Mouse (Mus musculus) ES-E14 (cell line): ENCODE results near the gene Slc6a8.

Experiments
- CHD2 ChIP-seq: IDR thresholded peaks from 2 replicates; pipeline ENCODE4 v1.6.1; 2014; ENCODE audit warnings: mild to moderate bottlenecking, low read depth, low read length, inconsistent platforms
- ZC3H11A ChIP-seq: IDR thresholded peaks from 2 replicates; pipeline ENCODE4 v1.6.1; 2012; ENCODE audit warnings: low read depth, mild to moderate bottlenecking, inconsistent platforms, low read length, borderline replicate concordance

GRCm38 (mm10) chrX:73650869-73651268 lies 22.1 kb upstream of the Slc6a8 start:
- TF ChIP-seq ZC3H11A (no peak), CHD2 (no peak)
